Mouse (Mus musculus): Measurements from ENCODE around the gene Naa16. TPM values are rescaled to one million over a fixed set of nuclear protein-coding genes. Genes with fewer than 3 reads are reported as not detected.

Gene Naa16
- polyA plus RNA-seq, 1 experiment = 103 TPM

GRCm38 (mm10) chr14:79285549-79285948 lies 105.0 kb downstream of the Naa16 start:
- Histone ChIP-seq H3K27ac (ENCODE audit: insufficient read depth, low read length) (peak overlapping the region; percentile 37; the same call in 1 of the 2 replicates), H3K36me3 (ENCODE audit: control insufficient read depth, insufficient read depth, low read length, poor library complexity, severe bottlenecking) (no peaks in the 10 kb centered on the region), H3K9ac (ENCODE audit: low read depth, poor library complexity, severe bottlenecking) (no peak overlapping the region), H3K9me3 (replicated peaks; ENCODE audit: control insufficient read depth, insufficient read depth, low read length, poor library complexity, severe bottlenecking) (no peaks in the 10 kb centered on the region), H3K27me3 (ENCODE audit: control insufficient read depth, insufficient read depth, low read length, poor library complexity, severe bottlenecking) (no peaks in the 10 kb centered on the region), H3K4me3 (ENCODE audit: low read depth, low read length) (no peak overlapping the region), H3K4me1 (ENCODE audit: control insufficient read depth, insufficient read depth, low read length) (peaks cover 10% of the 10 kb centered on the region)
- TF ChIP-seq EP300 (IDR thresholded peaks at IDR 0.05; ENCODE audit: insufficient read depth, low read depth, low read length) (peak; percentile 99), CTCF (IDR thresholded peaks at IDR 0.05; ENCODE audit: low read depth, low read length) (no peak), POLR2A (IDR thresholded peaks at IDR 0.05; ENCODE audit: insufficient read depth, low read length) (no peak)

- TF ChIP-seq POLR2A (IDR thresholded peaks at IDR 0.05; ENCODE audit: insufficient read depth, low read length) = no peak
- 0 out of 2 replicates have a peak, but pooled peaks have one; percentile 26 for TF ChIP-seq EP300 (IDR thresholded peaks at IDR 0.05; ENCODE audit: insufficient read depth, low read depth, low read length)
- Histone ChIP-seq H3K36me3 (ENCODE audit: control insufficient read depth, insufficient read depth, low read length, poor library complexity, severe bottlenecking) (no peaks in the 10 kb centered on the region), H3K27me3 (ENCODE audit: control insufficient read depth, insufficient read depth, low read length, poor library complexity, severe bottlenecking) (no peaks in the 10 kb centered on the region), H3K4me1 (ENCODE audit: control insufficient read depth, insufficient read depth, low read length) (peaks cover 9% of the 10 kb centered on the region), H3K27ac (ENCODE audit: insufficient read depth, low read length) (0 out of 2 replicates have a peak overlapping the region, but pooled peaks have one; percentile 37), H3K4me3 (ENCODE audit: low read depth, low read length) (no peak overlapping the region), H3K9ac (ENCODE audit: low read depth, poor library complexity, severe bottlenecking) (no peak overlapping the region), H3K9me3 (replicated peaks; ENCODE audit: control insufficient read depth, insufficient read depth, low read length, poor library complexity, severe bottlenecking) (no peaks in the 10 kb centered on the region)
These were observed 106.0 kb downstream of the Naa16 start for GRCm38 (mm10) chr14:79284616-79285015.

GRCm38 (mm10) chr14:79283952-79284351 lies 106.6 kb downstream of the Naa16 start:
- no peaks in the 10 kb centered on the region for H3K27me3 ChIP-seq (ENCODE audit: control insufficient read depth, insufficient read depth, low read length, poor library complexity, severe bottlenecking)
- no peak for TF ChIP-seq EP300 (IDR thresholded peaks at IDR 0.05; ENCODE audit: insufficient read depth, low read depth, low read length)
- TF ChIP-seq POLR2A (IDR thresholded peaks at IDR 0.05; ENCODE audit: insufficient read depth, low read length) = no peak
- TF ChIP-seq CTCF (IDR thresholded peaks at IDR 0.05; ENCODE audit: low read depth, low read length) = no peak
- H3K36me3 ChIP-seq (ENCODE audit: control insufficient read depth, insufficient read depth, low read length, poor library complexity, severe bottlenecking) = no peaks in the 10 kb centered on the region
- no peak overlapping the region for H3K9ac ChIP-seq (ENCODE audit: low read depth, poor library complexity, severe bottlenecking)
- no peak overlapping the region for H3K4me3 ChIP-seq (ENCODE audit: low read depth, low read length)
- H3K27ac ChIP-seq (ENCODE audit: insufficient read depth, low read length) = no peak overlapping the region
- H3K9me3 ChIP-seq (replicated peaks; ENCODE audit: control insufficient read depth, insufficient read depth, low read length, poor library complexity, severe bottlenecking) = no peaks in the 10 kb centered on the region
- H3K4me1 ChIP-seq (ENCODE audit: control insufficient read depth, insufficient read depth, low read length) = peaks cover 13% of the 10 kb centered on the region

GRCm38 (mm10) chr14:79281894-79282553 lies 108.6 kb downstream of the Naa16 start:
- no peaks in the 10 kb centered on the region for H3K9me3 ChIP-seq (replicated peaks; ENCODE audit: control insufficient read depth, insufficient read depth, low read length, poor library complexity, severe bottlenecking)
- H3K27me3 ChIP-seq (ENCODE audit: control insufficient read depth, insufficient read depth, low read length, poor library complexity, severe bottlenecking) = no peaks in the 10 kb centered on the region
- H3K4me1 ChIP-seq (ENCODE audit: control insufficient read depth, insufficient read depth, low read length) = peaks cover 15% of the 10 kb centered on the region
- no peak overlapping the region for H3K4me3 ChIP-seq (ENCODE audit: low read depth, low read length)
- no peaks in the 10 kb centered on the region for H3K36me3 ChIP-seq (ENCODE audit: control insufficient read depth, insufficient read depth, low read length, poor library complexity, severe bottlenecking)
- TF ChIP-seq POLR2A (IDR thresholded peaks at IDR 0.05; ENCODE audit: insufficient read depth, low read length) (no peak), CTCF (IDR thresholded peaks at IDR 0.05; ENCODE audit: low read depth, low read length) (no peak), EP300 (IDR thresholded peaks at IDR 0.05; ENCODE audit: insufficient read depth, low read depth, low read length) (no peak)
- no peak overlapping the region for H3K27ac ChIP-seq (ENCODE audit: insufficient read depth, low read length)
- H3K9ac ChIP-seq (ENCODE audit: low read depth, poor library complexity, severe bottlenecking) = no peak overlapping the region

GRCm38 (mm10) chr14:79280456-79280855 lies 110.1 kb downstream of the Naa16 start:
- TF ChIP-seq CTCF (IDR thresholded peaks at IDR 0.05; ENCODE audit: low read depth, low read length) = no peak
- no peak for TF ChIP-seq EP300 (IDR thresholded peaks at IDR 0.05; ENCODE audit: insufficient read depth, low read depth, low read length)
- TF ChIP-seq POLR2A (IDR thresholded peaks at IDR 0.05; ENCODE audit: insufficient read depth, low read length) = no peak
- Histone ChIP-seq H3K4me1 (ENCODE audit: control insufficient read depth, insufficient read depth, low read length) (peaks cover 14% of the 10 kb centered on the region), H3K9me3 (replicated peaks; ENCODE audit: control insufficient read depth, insufficient read depth, low read length, poor library complexity, severe bottlenecking) (no peaks in the 10 kb centered on the region), H3K36me3 (ENCODE audit: control insufficient read depth, insufficient read depth, low read length, poor library complexity, severe bottlenecking) (no peaks in the 10 kb centered on the region), H3K4me3 (ENCODE audit: low read depth, low read length) (no peak overlapping the region), H3K27ac (ENCODE audit: insufficient read depth, low read length) (no peak overlapping the region), H3K9ac (ENCODE audit: low read depth, poor library complexity, severe bottlenecking) (no peak overlapping the region), H3K27me3 (ENCODE audit: control insufficient read depth, insufficient read depth, low read length, poor library complexity, severe bottlenecking) (no peaks in the 10 kb centered on the region)

- TF ChIP-seq POLR2A (IDR thresholded peaks at IDR 0.05; ENCODE audit: insufficient read depth, low read length) (no peak), EP300 (IDR thresholded peaks at IDR 0.05; ENCODE audit: insufficient read depth, low read depth, low read length) (no peak), CTCF (IDR thresholded peaks at IDR 0.05; ENCODE audit: low read depth, low read length) (no peak)
- H3K27ac ChIP-seq (ENCODE audit: insufficient read depth, low read length) = no peak overlapping the region
- peaks cover 10% of the 10 kb centered on the region for H3K4me1 ChIP-seq (ENCODE audit: control insufficient read depth, insufficient read depth, low read length)
- no peak overlapping the region for H3K9ac ChIP-seq (ENCODE audit: low read depth, poor library complexity, severe bottlenecking)
- no peak overlapping the region for H3K4me3 ChIP-seq (ENCODE audit: low read depth, low read length)
- no peaks in the 10 kb centered on the region for H3K9me3 ChIP-seq (replicated peaks; ENCODE audit: control insufficient read depth, insufficient read depth, low read length, poor library complexity, severe bottlenecking)
- H3K27me3 ChIP-seq (ENCODE audit: control insufficient read depth, insufficient read depth, low read length, poor library complexity, severe bottlenecking) = no peaks in the 10 kb centered on the region
- H3K36me3 ChIP-seq (ENCODE audit: control insufficient read depth, insufficient read depth, low read length, poor library complexity, severe bottlenecking) = no peaks in the 10 kb centered on the region
These were observed 111.1 kb downstream of the Naa16 start for GRCm38 (mm10) chr14:79279494-79279893.

All from ES-Bruce4 (cell line).